Mouse (Mus musculus) ES-E14 (cell line): ENCODE data around the gene Ndufv1. TPM values are rescaled to one million over a fixed set of nuclear protein-coding genes. Genes with fewer than 3 reads are reported as not detected.
A peak's percentile ranks its signal among the peaks of the same experiment; 100 is the strongest.
"Not testable (repeated sequence)": the region's sequence is repeated elsewhere in the genome, so short reads cannot be mapped to it uniquely, and the experiment has no call there.

Experiments used
- DNase-seq: peaks from one replicate; pipeline ENCODE4 v3.0.0-alpha.2; 2013; ENCODE audit warnings: low read depth, low spot score
- H3K27ac ChIP-seq: 2 replicates; pipeline ENCODE4 v1.5.1; 2012; ENCODE audit warnings: low read depth, mild to moderate bottlenecking, low read length, moderate library complexity, mixed read lengths; ENCODE audit not compliant: poor library complexity, insufficient read depth, severe bottlenecking
- H3K36me3 ChIP-seq: 2 replicates; pipeline ENCODE4 v1.6.1; 2012; ENCODE audit warnings: mild to moderate bottlenecking, low read length, moderate library complexity, mixed read lengths; ENCODE audit not compliant: control insufficient read depth, poor library complexity, insufficient read depth, severe bottlenecking
- H3K4me1 ChIP-seq, 2 experiments: fragments of 150-350 bp in 1 of 2; sonication (generic) in 1 of 2; 2 replicates each; pipeline ENCODE4 v1.6.1; 2012; ENCODE audit warnings: low read length in 2 of 2, mild to moderate bottlenecking in 1 of 2, mixed read lengths in 1 of 2; ENCODE audit not compliant: control insufficient read depth in 2 of 2, insufficient read depth in 2 of 2, poor library complexity in 1 of 2
- H3K4me3 ChIP-seq, 2 experiments: fragments of 150-350 bp in 1 of 2; sonication (generic) in 1 of 2; 2 replicates each; pipeline ENCODE4 v1.5.1; 2012; ENCODE audit warnings: low read length in 2 of 2, low read depth in 1 of 2, mild to moderate bottlenecking in 1 of 2, mixed read lengths in 1 of 2; ENCODE audit not compliant: insufficient read depth in 1 of 2, poor library complexity in 1 of 2, severe bottlenecking in 1 of 2
- H3K9ac ChIP-seq: 2 replicates; pipeline ENCODE4 v1.6.1; 2012; ENCODE audit warnings: low read depth, mild to moderate bottlenecking, low read length, mixed read lengths; ENCODE audit not compliant: poor library complexity, insufficient read depth, severe bottlenecking
- H3K9me3 ChIP-seq: fragments of 150-350 bp; sonication (generic); 2 replicates; pipeline ENCODE4 v1.6.1; 2012; ENCODE audit warnings: low read depth, mild to moderate bottlenecking, low read length; ENCODE audit not compliant: control insufficient read depth, insufficient read depth
- CHD2 ChIP-seq: IDR thresholded peaks from 2 replicates; pipeline ENCODE4 v1.6.1; 2014; ENCODE audit warnings: mild to moderate bottlenecking, low read depth, low read length, inconsistent platforms
- HCFC1 ChIP-seq: IDR thresholded peaks from 2 replicates; pipeline ENCODE4 v1.6.1; 2012; ENCODE audit warnings: low read length, inconsistent platforms, borderline replicate concordance; ENCODE audit not compliant: insufficient read depth
- MAFK ChIP-seq: IDR thresholded peaks from 2 replicates; pipeline ENCODE4 v1.6.1; 2014; ENCODE audit warnings: mild to moderate bottlenecking, low read depth, low read length, inconsistent platforms; ENCODE audit not compliant: insufficient read depth
- ZC3H11A ChIP-seq: IDR thresholded peaks from 2 replicates; pipeline ENCODE4 v1.6.1; 2012; ENCODE audit warnings: low read depth, mild to moderate bottlenecking, inconsistent platforms, low read length, borderline replicate concordance
- ZNF384 ChIP-seq: IDR thresholded peaks from 2 replicates; pipeline ENCODE4 v1.6.1; 2012; ENCODE audit warnings: low read depth, low read length, inconsistent platforms
- in situ Hi-C, 2 experiments: fragments of 600-800 bp; cut with MboI; formaldehyde crosslinking; loops; one replicate each; pipeline ENCODE4 v1.15.1; 2025; ENCODE audit warnings: low sequenced_read_pairs in 2 of 2, inconsistent platforms in 1 of 2; ENCODE audit not compliant: unreplicated experiment in 2 of 2
- total RNA-seq: library from RNA; depleted of rRNA; stranded (reverse); fragments of 300-350 nt; gene quantifications from 2 replicates; pipeline ENCODE4 v1.2.3, GENCODE M21; 2012

Gene Ndufv1
- total RNA-seq, 1 experiment: 182 TPM

GRCm38 (mm10) chr19:3980309-3980708 lies 32.3 kb downstream of the Ndufv1 start:
- H3K36me3 ChIP-seq: no peaks in the 10 kb centered on the region
- H3K4me3 ChIP-seq: no peak overlapping the region
- TF ChIP-seq CHD2 (no peak), HCFC1 (no peak), MAFK (no peak), ZC3H11A (no peak), ZNF384 (no peak)
- no peak overlapping the region for H3K9ac ChIP-seq
- H3K27ac ChIP-seq: no peak overlapping the region
- in situ Hi-C loops: no loop called here
- H3K4me1 ChIP-seq: peaks cover 0 to 8% of the 10 kb centered on the region in 2 experiments; a peak in 2 of 4 replicates
- peak; percentile 80 for DNase-seq
- no peaks in the 10 kb centered on the region for H3K9me3 ChIP-seq

GRCm38 (mm10) chr19:3975866-3976265 lies 36.7 kb downstream of the Ndufv1 start:
- H3K36me3 ChIP-seq: no peaks in the 10 kb centered on the region
- no peaks in the 10 kb centered on the region for H3K9me3 ChIP-seq
- no peak overlapping the region for H3K9ac ChIP-seq
- H3K4me3 ChIP-seq: no peak overlapping the region
- DNase-seq: no peak
- no peak overlapping the region for H3K27ac ChIP-seq
- in situ Hi-C loops: no loop called here
- H3K4me1 ChIP-seq: peaks cover 0 to 3% of the 10 kb centered on the region in 2 experiments; a peak in 1 of 4 replicates
- no peak for TF ChIP-seq CHD2
- no peak for TF ChIP-seq MAFK
- no peak for TF ChIP-seq HCFC1
- TF ChIP-seq ZC3H11A: no peak
- TF ChIP-seq ZNF384: no peak

DNA sequence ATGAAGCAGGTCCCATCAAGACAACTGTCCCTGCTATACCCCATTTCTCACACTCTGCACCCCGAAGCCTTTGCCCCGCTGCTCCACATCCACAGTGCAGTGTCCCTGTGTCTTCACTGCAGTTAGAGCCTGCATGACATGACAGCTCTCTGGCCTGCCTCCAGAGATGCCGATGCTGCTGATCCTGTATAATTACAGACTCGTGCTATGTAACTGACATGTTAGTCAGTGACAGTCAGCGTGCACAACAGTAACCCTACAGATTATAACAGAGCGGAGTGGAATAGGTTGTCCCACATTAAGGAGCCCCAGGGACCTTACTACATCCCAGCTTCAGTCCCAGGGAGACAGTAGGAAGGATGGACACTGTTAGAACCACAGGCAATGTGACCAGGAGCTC lies 38.0 kb downstream of the Ndufv1 start:
- not testable (repeated sequence) for H3K4me1 ChIP-seq, DNase-seq

GRCm38 (mm10) chr19:3972229-3972628 lies 40.4 kb downstream of the Ndufv1 start, which contains the start of gene Aldh3b2:
Aldh3b2 (plus strand) TSS chr19:3972328.
- TF ChIP-seq HCFC1 (no peak), CHD2 (no peak), ZNF384 (no peak), ZC3H11A (no peak), MAFK (no peak)
- H3K9me3 ChIP-seq: no peaks in the 10 kb centered on the region
- DNase-seq: no peak
- no peak within 1 kb of the TSS for H3K27ac ChIP-seq
- in situ Hi-C loops: no loop called here
- no peaks in the 10 kb centered on the region for H3K36me3 ChIP-seq
- H3K4me3 ChIP-seq: no peak within 1 kb of the TSS; a peak in 1 of 4 replicates
- H3K4me1 ChIP-seq: peaks cover 0 to 3% of the 10 kb centered on the region in 2 experiments; a peak in 1 of 4 replicates
- no peak within 1 kb of the TSS for H3K9ac ChIP-seq

More for the DNA sequence above, 38.0 kb downstream of the Ndufv1 start:
- H3K9me3 ChIP-seq, H3K4me3 ChIP-seq, H3K9ac ChIP-seq, H3K27ac ChIP-seq, in situ Hi-C loops, H3K36me3 ChIP-seq: not testable (repeated sequence)

- no peak overlapping the region for H3K27ac ChIP-seq
- H3K4me3 ChIP-seq: no peak overlapping the region
- no peak overlapping the region for H3K9ac ChIP-seq
- peaks cover 0 to 2% of the 10 kb centered on the region in 2 experiments; a peak in 1 of 4 replicates for H3K4me1 ChIP-seq
- DNase-seq: no peak
- TF ChIP-seq CHD2 (no peak), ZC3H11A (no peak), ZNF384 (no peak), MAFK (no peak), HCFC1 (no peak)
- no peaks in the 10 kb centered on the region for H3K9me3 ChIP-seq
- H3K36me3 ChIP-seq: no peaks in the 10 kb centered on the region
- in situ Hi-C loops: no loop called here
Observed at GRCm38 (mm10) chr19:3967258-3967657, 45.3 kb downstream of the Ndufv1 start.
